Mouse (Mus musculus): ENCODE measurements around the gene Dclk2. TPM values are rescaled to one million over a fixed set of nuclear protein-coding genes. Genes with fewer than 3 reads are reported as not detected.

Dclk2 gene
- total RNA-seq, 2 experiments from 2014 or later, result 2.6 to 4.2 TPM

- no peak for DNase-seq
- intact Hi-C loops (cut with DNase I), result no loop called here
These were observed 23.1 kb downstream of the Dclk2 start for GRCm38 (mm10) chr3:86897551-86897950.

DNA sequence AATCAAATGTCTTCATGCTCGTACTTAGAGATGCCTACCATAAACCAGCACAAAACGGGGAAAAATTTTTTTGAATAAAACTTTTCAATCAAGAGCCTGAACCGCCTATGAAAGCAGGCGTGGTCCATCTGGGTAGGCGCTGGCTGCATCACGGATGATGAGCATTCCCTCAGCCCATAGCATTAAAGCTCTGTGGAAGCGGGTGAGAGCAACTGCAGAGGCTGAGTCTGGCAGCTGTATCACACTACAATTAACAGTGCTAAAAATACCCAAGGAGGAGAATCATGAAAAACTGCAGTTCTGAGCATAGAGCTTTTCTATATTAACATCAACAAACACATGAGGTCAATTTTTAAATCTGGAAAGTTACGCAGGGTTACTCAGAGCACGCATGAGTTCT, 23.6 kb downstream of the Dclk2 start:
- intact Hi-C loops (cut with DNase I), result no loop called here

DNA sequence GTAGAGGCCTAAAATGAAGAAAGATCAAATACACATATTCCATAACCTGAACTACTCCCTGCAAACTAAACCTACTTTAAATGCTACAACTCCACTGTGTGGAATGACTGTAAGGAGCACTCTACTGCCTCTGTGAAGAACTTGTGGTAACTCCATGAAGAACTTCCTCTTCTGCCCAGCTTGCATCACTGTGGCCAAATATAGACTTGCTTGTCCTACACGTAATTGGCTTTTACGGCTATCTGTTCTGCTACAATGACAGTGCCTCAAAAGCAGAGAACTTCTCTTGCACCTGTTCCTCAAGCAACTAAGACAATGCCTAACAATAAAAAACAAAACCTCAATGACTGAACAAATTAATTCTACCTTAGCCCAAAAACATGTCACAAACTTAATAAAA, 26.2 kb downstream of the Dclk2 start:
- intact Hi-C loops (cut with DNase I), result no loop called here
- no peak for DNase-seq

More for the DNA sequence above, 23.6 kb downstream of the Dclk2 start:
- DNase-seq, result no peak

- intact Hi-C loops (cut with DNase I), result no loop called here
- no peak for DNase-seq
These were observed 33.1 kb downstream of the Dclk2 start for GRCm38 (mm10) chr3:86887512-86887911.

DNA sequence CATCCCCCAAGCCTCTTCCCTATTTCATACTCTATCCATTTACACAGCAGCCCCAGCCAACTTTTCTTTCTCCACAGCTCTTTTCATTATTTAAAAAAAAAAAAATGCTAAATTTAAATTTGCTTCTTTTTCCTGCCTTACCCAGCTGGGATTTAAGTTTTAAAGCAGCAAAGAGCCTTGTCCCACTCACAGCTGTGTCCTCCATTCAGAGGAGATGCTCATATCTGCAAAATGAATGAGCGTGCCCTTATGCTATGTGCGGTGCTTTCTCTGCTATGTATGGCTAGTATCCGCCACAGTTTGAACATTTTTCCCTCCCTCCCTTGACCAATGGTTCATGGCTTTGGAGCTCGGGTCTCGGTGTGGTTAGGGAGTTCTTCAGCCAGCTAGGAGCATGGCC, 35.5 kb downstream of the Dclk2 start:
- intact Hi-C loops (cut with DNase I), result no loop called here
- DNase-seq, result no peak

DNA sequence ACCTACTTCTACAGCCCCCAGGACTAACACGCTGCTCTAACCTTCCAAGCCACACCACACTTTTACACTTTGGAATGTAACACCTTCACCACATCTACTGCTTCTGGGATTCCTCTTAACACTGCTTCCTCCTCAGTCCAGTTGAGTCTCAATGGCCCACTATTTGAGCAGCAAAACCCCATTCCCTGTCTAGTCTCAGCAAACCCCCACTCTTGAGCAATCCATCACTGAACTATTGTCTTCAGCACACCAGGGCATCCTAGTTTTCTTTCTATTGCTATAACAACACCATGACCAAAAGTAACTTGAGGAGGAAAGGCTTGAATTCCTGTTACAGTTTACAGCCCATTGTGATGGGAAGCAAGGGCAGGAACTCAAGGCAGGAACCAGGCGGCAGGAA, 36.2 kb downstream of the Dclk2 start:
- no peak for DNase-seq
- intact Hi-C loops (cut with DNase I), result no loop called here

- intact Hi-C loops (cut with DNase I), result no loop called here
- DNase-seq, result no peak
These were observed 36.7 kb downstream of the Dclk2 start for GRCm38 (mm10) chr3:86883985-86884384.

GRCm38 (mm10) chr3:86875912-86876311, 44.7 kb downstream of the Dclk2 start:
- intact Hi-C loops (cut with DNase I), result no loop called here
- no peak for DNase-seq

DNA sequence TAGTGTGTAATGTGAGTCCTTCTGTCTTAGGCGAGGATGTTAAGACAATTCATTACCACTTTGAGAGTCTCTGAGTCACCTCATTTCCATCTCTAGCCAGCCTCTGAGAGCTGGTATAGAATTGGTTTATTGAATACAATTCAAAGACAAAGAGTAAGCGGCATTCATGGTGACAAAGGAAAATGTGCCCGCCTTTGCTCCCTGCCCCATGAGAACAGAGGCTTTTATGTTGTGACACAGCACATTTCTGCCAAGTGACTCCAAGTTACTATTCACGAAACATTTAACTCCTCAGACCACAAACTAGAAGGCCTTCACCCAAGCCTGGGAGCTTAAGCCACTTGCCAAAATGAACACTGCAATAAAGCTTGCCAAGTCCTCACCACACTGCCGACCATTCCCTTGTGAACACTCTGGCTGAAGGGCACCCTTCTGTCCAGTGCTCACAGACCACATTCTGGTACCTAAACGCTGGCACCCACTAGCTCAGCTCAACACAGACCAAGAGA, 47.5 kb downstream of the Dclk2 start:
- intact Hi-C loops (cut with DNase I), result no loop called here
- DNase-seq, result no peak

DNA sequence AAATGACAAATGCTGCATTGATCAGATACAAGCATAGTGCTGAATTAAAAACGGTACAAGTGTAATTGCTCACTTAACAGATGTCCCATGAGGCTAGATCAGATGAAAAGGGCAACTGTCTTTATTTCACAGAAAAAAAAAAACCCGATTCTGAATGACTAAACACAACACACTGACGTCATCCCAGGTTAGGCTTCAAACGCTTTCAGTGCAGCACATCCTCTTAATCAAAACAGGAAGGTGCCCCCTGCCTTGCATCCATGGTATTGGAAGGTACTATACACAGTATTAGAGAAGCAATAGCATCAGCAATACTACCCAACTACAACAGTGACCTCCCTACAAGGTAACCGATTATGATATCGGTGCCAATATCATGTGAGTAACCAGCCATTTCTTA, 49.7 kb downstream of the Dclk2 start:
- intact Hi-C loops (cut with DNase I), result no loop called here
- DNase-seq, result no peak

GRCm38 (mm10) chr3:86870411-86870810, 50.2 kb downstream of the Dclk2 start:
- DNase-seq, result no peak
- intact Hi-C loops (cut with DNase I), result no loop called here

- DNase-seq, result no peak
- intact Hi-C loops (cut with DNase I), result no loop called here
These were observed 51.9 kb downstream of the Dclk2 start for GRCm38 (mm10) chr3:86868721-86869120.

GRCm38 (mm10) chr3:86863327-86864008, 57.2 kb downstream of the Dclk2 start:
- intact Hi-C loops (cut with DNase I), result no loop called here
- no peak for DNase-seq

DNA sequence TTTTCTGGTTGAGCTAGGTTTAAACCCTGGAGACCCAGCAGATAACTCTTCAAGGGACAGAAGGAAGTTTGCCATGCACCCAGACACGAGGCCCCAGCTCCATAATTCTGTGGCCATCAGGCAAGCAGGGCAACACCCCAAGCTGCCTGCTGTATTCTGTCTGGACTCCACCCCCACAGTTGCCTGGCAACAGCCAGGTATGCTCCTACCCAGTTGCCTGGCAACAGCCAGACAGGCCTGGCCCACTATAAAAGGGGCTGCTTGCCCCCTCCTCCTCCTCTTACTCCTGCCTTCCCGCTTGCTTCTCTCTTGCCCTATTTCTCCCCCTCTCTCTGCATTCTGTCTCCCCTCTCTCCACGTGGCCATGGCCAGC, 57.7 kb downstream of the Dclk2 start:
- DNase-seq, result no peak
- intact Hi-C loops (cut with DNase I), result no loop called here

DNA sequence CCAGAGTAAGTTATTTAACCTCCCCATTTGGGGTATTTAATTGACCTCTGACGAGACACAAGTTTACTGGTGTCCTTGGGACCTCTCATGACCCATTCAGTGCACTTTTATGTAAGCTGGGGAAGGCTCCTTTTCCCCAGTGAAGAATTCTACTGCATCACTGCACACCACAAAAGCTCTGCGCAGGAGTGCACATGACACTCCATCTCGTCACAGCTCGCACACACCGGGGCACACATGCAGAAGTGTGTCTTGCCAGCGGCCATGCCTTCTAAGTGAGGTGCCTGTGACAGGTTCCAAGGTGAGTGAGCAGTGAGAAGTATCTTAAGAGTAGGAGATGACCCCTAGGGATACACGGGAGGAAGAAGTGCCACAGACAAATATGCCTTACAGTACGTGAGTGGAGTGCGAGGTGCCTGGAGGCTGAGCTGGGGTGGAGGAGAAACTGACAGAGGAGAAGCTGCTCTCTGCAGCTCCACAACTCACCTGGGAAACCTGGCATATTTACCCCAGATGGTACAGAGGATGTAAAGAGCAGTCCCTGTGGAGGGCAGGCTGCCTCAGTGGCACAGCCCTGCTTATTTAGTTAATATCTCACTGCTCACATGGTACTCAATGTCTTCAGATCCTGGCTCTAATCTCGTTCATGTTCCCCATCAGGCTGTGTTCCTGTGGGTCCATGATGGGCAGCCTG, 58.3 kb downstream of the Dclk2 start:
- DNase-seq, result no peak
- intact Hi-C loops (cut with DNase I), result no loop called here

GRCm38 (mm10) chr3:86859791-86860190, 60.9 kb downstream of the Dclk2 start:
- no peak for DNase-seq
- intact Hi-C loops (cut with DNase I), result no loop called here

- DNase-seq, result no peak
- intact Hi-C loops (cut with DNase I), result no loop called here
These were observed 62.0 kb downstream of the Dclk2 start for GRCm38 (mm10) chr3:86858699-86859098.

DNA sequence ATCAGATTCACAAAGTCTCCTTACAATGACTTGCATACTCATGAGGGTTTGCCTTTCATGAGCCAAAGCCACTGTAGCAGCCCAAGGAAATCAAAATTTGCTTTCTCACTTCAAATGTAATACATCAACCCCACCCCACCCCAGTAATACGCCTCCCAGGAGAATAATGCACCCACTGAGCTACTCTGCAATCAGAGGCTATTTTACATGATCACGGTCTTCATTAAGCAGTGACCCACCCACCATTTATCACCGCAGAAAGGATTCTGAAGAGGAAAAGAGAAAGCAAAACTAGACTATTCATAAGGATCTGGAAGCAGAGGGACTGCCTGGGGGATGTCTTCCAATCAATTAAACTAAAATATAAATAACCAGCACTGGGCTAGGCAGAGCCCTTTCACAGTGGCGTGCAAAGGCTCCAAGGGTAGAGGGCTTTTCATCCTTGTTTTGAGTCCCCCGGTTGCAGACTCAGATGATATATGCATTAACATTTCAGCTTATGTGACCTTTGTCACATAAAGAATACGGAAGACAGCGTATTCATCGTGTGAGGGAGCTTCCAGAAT, 62.7 kb downstream of the Dclk2 start:
- intact Hi-C loops (cut with DNase I), result no loop called here
- DNase-seq, result no peak

DNA sequence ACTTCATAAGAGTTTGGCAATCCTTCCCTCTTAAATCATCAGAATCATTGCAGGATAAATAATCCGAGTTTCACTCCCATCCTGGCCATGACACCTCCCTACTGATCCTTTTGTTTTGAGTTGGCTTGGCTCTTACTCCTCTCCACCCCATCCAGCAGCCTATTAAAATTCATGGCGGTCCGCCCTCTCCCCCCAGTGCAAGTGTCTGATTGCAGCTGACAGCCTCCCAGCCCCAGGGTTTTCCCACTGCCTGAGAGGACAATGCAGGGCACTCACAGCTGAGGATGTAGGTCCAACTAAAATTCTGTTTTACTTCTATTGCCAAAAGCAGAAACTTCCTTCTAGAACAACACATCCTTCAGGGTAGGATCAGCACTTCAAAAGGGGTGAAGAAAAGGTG, 67.8 kb downstream of the Dclk2 start:
- DNase-seq, result no peak
- intact Hi-C loops (cut with DNase I), result no loop called here

- no peak for DNase-seq
- intact Hi-C loops (cut with DNase I), result no loop called here
These were observed 69.5 kb downstream of the Dclk2 start for GRCm38 (mm10) chr3:86851131-86851530.

DNA sequence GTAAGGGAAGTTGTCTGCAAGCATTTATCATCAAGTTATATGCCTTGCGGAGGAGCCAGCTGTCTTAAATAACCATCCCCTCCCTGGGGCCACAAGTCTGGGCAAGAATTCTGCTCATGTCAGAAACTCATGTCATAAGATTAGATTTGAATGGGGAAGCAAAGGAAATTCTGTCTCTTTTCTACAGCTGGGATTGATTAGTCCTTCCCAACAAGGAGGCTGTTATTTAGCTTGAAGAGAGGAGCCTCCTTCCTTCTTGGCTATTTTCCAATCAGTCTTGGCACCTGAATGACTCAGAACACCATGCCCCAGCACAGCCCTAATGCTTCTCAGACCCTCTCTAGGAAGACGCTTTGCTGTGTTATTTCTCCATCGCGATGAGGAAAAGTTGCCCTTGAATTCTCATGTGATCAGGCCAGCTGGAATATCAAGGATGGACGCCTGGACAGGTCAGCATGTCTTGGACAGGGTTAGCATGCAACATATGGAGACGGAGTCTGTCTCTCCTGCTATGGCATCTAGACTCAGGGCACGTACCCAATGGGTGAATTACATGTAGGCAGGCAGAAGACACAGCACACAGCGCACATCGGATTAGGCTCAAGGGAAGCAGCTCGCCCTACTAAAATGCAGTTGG, 70.1 kb downstream of the Dclk2 start:
- intact Hi-C loops (cut with DNase I), result no loop called here
- no peak for DNase-seq

All from heart, postnatal 14 days (tissue).